Mouse (Mus musculus) erythroblast, embryonic 14.5 days (primary cell): Measurements from ENCODE around the gene Lpp. TPM values are rescaled to one million over a fixed set of nuclear protein-coding genes. Genes with fewer than 3 reads are reported as not detected.

Source experiments
- H3K27me3 ChIP-seq: 2 replicates; pipeline ENCODE4 v1.6.1; 2012; ENCODE audit warnings: inconsistent platforms; ENCODE audit not compliant: control insufficient read depth
- H3K36me3 ChIP-seq: 2 replicates; pipeline ENCODE4 v1.6.1; 2012; ENCODE audit warnings: mild to moderate bottlenecking, inconsistent platforms; ENCODE audit not compliant: control insufficient read depth
- H3K4me1 ChIP-seq: 2 replicates; pipeline ENCODE4 v1.6.1; 2012; ENCODE audit warnings: inconsistent platforms; ENCODE audit not compliant: control insufficient read depth
- H3K4me3 ChIP-seq: replicated peaks from 2 replicates; pipeline ENCODE3; 2012; ENCODE audit warnings: moderate library complexity, mild to moderate bottlenecking, inconsistent platforms
- H3K9me3 ChIP-seq: 2 replicates; pipeline ENCODE4 v1.6.1; 2012; ENCODE audit warnings: low read length, inconsistent platforms, mixed read lengths; ENCODE audit not compliant: control insufficient read depth
- GATA1 ChIP-seq: IDR thresholded peaks from 2 replicates; pipeline ENCODE4 v1.6.1; 2012; ENCODE audit warnings: low read length, inconsistent platforms, mixed read lengths
- TAL1 ChIP-seq: IDR thresholded peaks from 3 replicates; pipeline ENCODE4 v1.6.1; 2012; ENCODE audit warnings: low read length, inconsistent platforms, mixed read lengths
- polyA plus RNA-seq: library from polyadenylated mRNA; stranded (reverse); fragments of >175 nt; gene quantifications from 2 replicates; pipeline ENCODE4 v1.2.3, GENCODE M21; 2012

The Lpp gene
- polyA plus RNA-seq, 1 experiment = not detected

GRCm38 (mm10) chr16:24442500-24443122, 49.3 kb downstream of the Lpp start:
- H3K4me1 ChIP-seq = no peaks in the 10 kb centered on the region
- no peak overlapping the region for H3K4me3 ChIP-seq
- no peak for TF ChIP-seq GATA1
- TF ChIP-seq TAL1 = no peak
- no peaks in the 10 kb centered on the region for H3K9me3 ChIP-seq
- H3K36me3 ChIP-seq = peaks cover 2% of the 10 kb centered on the region; the same call in 1 of the 2 replicates
- H3K27me3 ChIP-seq = no peaks in the 10 kb centered on the region

GRCm38 (mm10) chr16:24443123-24443515, 49.8 kb downstream of the Lpp start:
- Histone ChIP-seq H3K4me1 (no peaks in the 10 kb centered on the region), H3K9me3 (no peaks in the 10 kb centered on the region), H3K4me3 (no peak overlapping the region), H3K36me3 (peaks cover 2% of the 10 kb centered on the region; the same call in 1 of the 2 replicates), H3K27me3 (no peaks in the 10 kb centered on the region)
- TF ChIP-seq TAL1 = no peak
- no peak for TF ChIP-seq GATA1

- Histone ChIP-seq H3K4me1 (no peaks in the 10 kb centered on the region), H3K9me3 (no peaks in the 10 kb centered on the region), H3K27me3 (no peaks in the 10 kb centered on the region), H3K36me3 (peaks cover 2% of the 10 kb centered on the region; the same call in 1 of the 2 replicates), H3K4me3 (no peak overlapping the region)
- TF ChIP-seq TAL1 = no peak
- TF ChIP-seq GATA1 = no peak
These were observed 50.2 kb downstream of the Lpp start for GRCm38 (mm10) chr16:24443555-24443954.

GRCm38 (mm10) chr16:24444818-24445217, 51.5 kb downstream of the Lpp start:
- TF ChIP-seq GATA1 = no peak
- TF ChIP-seq TAL1 = no peak
- Histone ChIP-seq H3K4me3 (no peak overlapping the region), H3K4me1 (no peaks in the 10 kb centered on the region), H3K27me3 (no peaks in the 10 kb centered on the region), H3K36me3 (peaks cover 2% of the 10 kb centered on the region; the same call in 1 of the 2 replicates), H3K9me3 (no peaks in the 10 kb centered on the region)

- no peak for TF ChIP-seq TAL1
- no peak for TF ChIP-seq GATA1
- no peaks in the 10 kb centered on the region for H3K4me1 ChIP-seq
- peaks cover 2% of the 10 kb centered on the region; the same call in 1 of the 2 replicates for H3K36me3 ChIP-seq
- no peaks in the 10 kb centered on the region for H3K27me3 ChIP-seq
- H3K9me3 ChIP-seq = no peaks in the 10 kb centered on the region
- H3K4me3 ChIP-seq = no peak overlapping the region
These were observed 52.2 kb downstream of the Lpp start for GRCm38 (mm10) chr16:24445473-24445872.

GRCm38 (mm10) chr16:24446449-24446848, 53.1 kb downstream of the Lpp start:
- Histone ChIP-seq H3K36me3 (peaks cover 2% of the 10 kb centered on the region; the same call in 1 of the 2 replicates), H3K9me3 (no peaks in the 10 kb centered on the region), H3K4me1 (no peaks in the 10 kb centered on the region), H3K4me3 (no peak overlapping the region), H3K27me3 (no peaks in the 10 kb centered on the region)
- TF ChIP-seq TAL1 (no peak), GATA1 (no peak)

- no peaks in the 10 kb centered on the region for H3K4me1 ChIP-seq
- no peaks in the 10 kb centered on the region for H3K27me3 ChIP-seq
- no peak overlapping the region for H3K4me3 ChIP-seq
- no peaks in the 10 kb centered on the region for H3K9me3 ChIP-seq
- no peak for TF ChIP-seq TAL1
- no peak for TF ChIP-seq GATA1
- peaks cover 2% of the 10 kb centered on the region; the same call in 1 of the 2 replicates for H3K36me3 ChIP-seq
These were observed 54.6 kb downstream of the Lpp start for GRCm38 (mm10) chr16:24447666-24448492.

GRCm38 (mm10) chr16:24448493-24448845, 55.2 kb downstream of the Lpp start:
- Histone ChIP-seq H3K4me3 (no peak overlapping the region), H3K9me3 (no peaks in the 10 kb centered on the region), H3K4me1 (no peaks in the 10 kb centered on the region), H3K27me3 (no peaks in the 10 kb centered on the region), H3K36me3 (peaks cover 2% of the 10 kb centered on the region; the same call in 1 of the 2 replicates)
- no peak for TF ChIP-seq GATA1
- TF ChIP-seq TAL1 = no peak

- H3K4me3 ChIP-seq = no peak overlapping the region
- no peaks in the 10 kb centered on the region for H3K4me1 ChIP-seq
- H3K36me3 ChIP-seq = peaks cover 2% of the 10 kb centered on the region; the same call in 1 of the 2 replicates
- H3K9me3 ChIP-seq = no peaks in the 10 kb centered on the region
- TF ChIP-seq GATA1 = no peak
- no peak for TF ChIP-seq TAL1
- no peaks in the 10 kb centered on the region for H3K27me3 ChIP-seq
These were observed 56.5 kb downstream of the Lpp start for GRCm38 (mm10) chr16:24449806-24450205.
